Mouse (Mus musculus) intestine, embryonic 16.5 days (tissue): ENCODE results near the gene Ccl27b. TPM values are rescaled to one million over a fixed set of nuclear protein-coding genes. Genes with fewer than 3 reads are reported as not detected.

Experiments used
- polyA plus RNA-seq: library from polyadenylated mRNA; unstranded; fragments of >200 nt; fragmentation: Nextera tagmentation; extraction: Ambion mirVana; gene quantifications from 2 replicates; pipeline ENCODE4 v1.2.1, GENCODE M21; 2015

Gene Ccl27b
- polyA plus RNA-seq, 1 experiment from 2014 or later: not detected

Other genes with a start within 250 kb of the Ccl27b start
- gene Gm21586, start 215.9 kb upstream of the Ccl27b start, polyA plus RNA-seq: not detected in 2 replicates
- not detected in 2 replicates for gene Gm2163, start 188.5 kb upstream of the Ccl27b start, polyA plus RNA-seq
- not detected in 2 replicates for gene Fam205a2, start 127.1 kb upstream of the Ccl27b start, polyA plus RNA-seq
- gene Gm10591, start 43.1 kb upstream of the Ccl27b start, polyA plus RNA-seq: not detected in 2 replicates
- gene Gm2564, start 25.5 kb upstream of the Ccl27b start, polyA plus RNA-seq: 1.3 TPM in 1 of 2 replicates, not detected in the other
- not detected in 2 replicates for gene Il11ra2, start 6.6 kb downstream of the Ccl27b start, polyA plus RNA-seq
- not detected in 2 replicates for gene 4930578G10Rik, start 80.3 kb downstream of the Ccl27b start, polyA plus RNA-seq
- gene Ccl19, start 101.3 kb downstream of the Ccl27b start, polyA plus RNA-seq: 0.50 and 0.53 TPM in 2 replicates
- 63.2 and 68.2 TPM in 2 replicates for gene Ccl21a, start 118.7 kb downstream of the Ccl27b start, polyA plus RNA-seq
- not detected in 2 replicates for gene Fam205a1, start 198.6 kb downstream of the Ccl27b start, polyA plus RNA-seq
- gene Gm12394, start 201.5 kb downstream of the Ccl27b start, polyA plus RNA-seq: 0.06 and 0.13 TPM in 2 replicates
- gene Fam205c, start 219.0 kb downstream of the Ccl27b start, polyA plus RNA-seq: 0.18 and 0.37 TPM in 2 replicates